Mouse (Mus musculus) embryonic fibroblast, embryonic 13.5 days (primary cell): ENCODE results near the gene Cacna1c.

Source experiments
- CTCF ChIP-seq: IDR thresholded peaks from 2 replicates; pipeline ENCODE4 v1.5.1; 2011; ENCODE audit warnings: mild to moderate bottlenecking, control low read depth, low read length, moderate library complexity, borderline replicate concordance; ENCODE audit not compliant: insufficient read depth
- POLR2A ChIP-seq: IDR thresholded peaks from 2 replicates; pipeline ENCODE4 v1.6.1; 2011; ENCODE audit warnings: low read depth, mild to moderate bottlenecking, control low read depth, low read length, moderate library complexity

- TF ChIP-seq CTCF (no peak), POLR2A (no peak)
Measured at GRCm38 (mm10) chr6:118705840-118706239, 490.4 kb downstream of the Cacna1c start.
